Mouse (Mus musculus) thymus, postnatal 25 days (tissue): ENCODE measurements around the gene Sp3.
"Not testable (repeated sequence)": the region's sequence is repeated elsewhere in the genome, so short reads cannot be mapped to it uniquely, and the experiment has no call there.

Experiments used
- DNase-seq: peaks from one replicate; pipeline ENCODE4 v3.0.0; 2022

Gene Sp3

GRCm38 (mm10) chr2:72980337-72981074 lies at the start of gene Sp3:
Gene Sp3, minus strand, starts transcription at chr2:72980446.
- DNase-seq, result peak; percentile 96

GRCm38 (mm10) chr2:73029846-73030245 lies 49.6 kb upstream of the Sp3 start:
- DNase-seq, result no peak

- DNase-seq, result no peak
Observed at GRCm38 (mm10) chr2:73028019-73028418, 47.8 kb upstream of the Sp3 start.

GRCm38 (mm10) chr2:73027126-73027525 lies 46.9 kb upstream of the Sp3 start:
- DNase-seq, result no peak

DNA sequence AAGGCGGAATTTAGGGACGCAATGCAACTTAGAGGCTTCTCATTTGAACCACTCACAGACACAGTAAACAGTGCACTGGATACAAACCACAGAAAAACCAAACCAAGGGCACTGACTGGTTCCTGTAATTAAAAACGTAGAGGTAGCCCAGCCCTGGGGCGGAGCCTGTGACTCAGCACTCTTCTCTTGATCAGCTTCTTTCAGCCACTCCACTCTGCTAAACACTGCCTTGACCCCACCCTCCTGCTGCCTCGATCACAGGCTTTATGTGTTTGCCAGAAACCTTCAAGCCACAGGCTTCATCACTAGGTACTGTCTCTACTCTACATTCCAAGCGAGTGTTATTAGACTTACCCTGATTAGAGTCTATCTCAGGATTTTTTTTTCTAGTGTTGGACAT lies 43.6 kb upstream of the Sp3 start:
- no peak for DNase-seq

DNA sequence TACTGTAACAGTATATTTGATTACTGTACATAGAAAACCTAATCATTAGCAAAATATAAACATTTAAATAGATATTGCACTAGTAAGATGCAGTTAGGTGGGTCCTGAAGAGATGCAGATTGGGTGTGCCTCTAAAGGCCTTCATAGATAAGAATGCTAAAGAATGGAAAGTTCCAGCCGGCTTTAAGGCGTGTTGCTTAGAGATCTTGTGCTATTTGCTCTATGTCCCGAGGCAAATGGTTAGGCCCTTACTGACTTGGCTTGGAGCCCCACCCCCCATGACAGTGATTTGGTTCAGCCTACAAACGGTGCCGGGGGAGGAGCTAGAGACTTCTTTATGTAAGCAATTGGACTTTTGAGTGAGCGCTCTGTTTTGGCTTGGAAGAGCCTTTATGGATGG lies 40.8 kb upstream of the Sp3 start:
- DNase-seq, result no peak

GRCm38 (mm10) chr2:73019371-73020146 lies 39.3 kb upstream of the Sp3 start:
- no peak for DNase-seq

DNA sequence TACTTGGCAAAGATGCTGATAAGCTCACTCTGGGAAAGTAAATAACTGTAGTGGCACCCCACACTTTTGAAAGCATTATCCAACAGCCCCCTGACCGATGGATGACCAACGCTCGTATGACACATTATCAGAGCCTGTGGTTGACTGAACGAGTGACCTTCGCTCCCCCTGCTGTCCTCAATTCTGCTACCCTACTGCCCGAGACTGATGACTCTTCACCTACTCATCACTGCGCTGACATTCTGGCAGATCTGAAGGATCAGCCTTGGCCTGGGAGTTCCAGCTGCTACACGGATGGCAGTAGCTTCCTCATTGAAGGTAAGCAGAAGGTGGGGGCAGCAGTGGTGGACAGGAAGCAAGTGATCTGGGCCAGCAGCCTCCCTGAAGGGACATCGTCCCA lies 33.8 kb upstream of the Sp3 start:
- DNase-seq, result not testable (repeated sequence)

DNA sequence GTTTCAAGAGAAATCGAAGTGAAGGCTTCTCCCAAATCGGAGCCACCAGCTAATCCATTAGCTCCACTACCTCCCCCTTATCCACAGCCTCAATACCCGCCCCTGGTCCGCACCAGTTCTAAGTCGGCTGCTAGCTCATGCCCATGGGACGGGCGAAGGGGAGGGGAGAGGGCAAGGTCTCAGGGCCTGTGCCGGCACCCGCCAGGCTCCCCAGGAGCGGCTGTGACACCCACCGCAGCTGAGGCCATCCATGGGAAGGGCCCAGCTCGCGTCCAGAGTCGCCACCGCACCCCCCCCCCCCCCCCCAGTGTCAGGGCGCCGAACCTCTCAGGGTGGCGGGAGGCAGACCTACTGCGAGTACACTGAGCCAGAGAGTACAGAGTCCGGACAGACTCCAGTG lies 32.4 kb upstream of the Sp3 start:
- DNase-seq, result no peak

DNA sequence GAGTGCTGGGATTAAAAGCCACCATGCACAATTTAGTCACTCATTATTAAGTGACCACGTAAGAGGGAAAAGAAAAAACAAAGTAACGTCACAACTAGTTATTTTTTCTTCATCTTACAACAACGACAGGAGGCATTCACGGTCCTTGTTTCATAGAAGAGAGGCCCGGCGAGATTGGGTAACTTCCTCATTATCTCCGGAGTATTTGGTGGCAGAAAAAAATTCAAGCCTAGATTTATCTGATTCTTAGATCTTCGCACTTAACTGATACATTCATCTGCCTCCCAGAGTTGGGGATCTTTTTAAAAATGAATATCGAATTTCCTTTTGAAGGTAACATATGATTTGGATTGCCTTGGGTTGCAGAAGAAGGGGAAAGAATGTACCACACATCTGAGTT lies 27.2 kb upstream of the Sp3 start:
- no peak for DNase-seq

GRCm38 (mm10) chr2:73005611-73006515 lies 25.6 kb upstream of the Sp3 start:
- no peak for DNase-seq

DNA sequence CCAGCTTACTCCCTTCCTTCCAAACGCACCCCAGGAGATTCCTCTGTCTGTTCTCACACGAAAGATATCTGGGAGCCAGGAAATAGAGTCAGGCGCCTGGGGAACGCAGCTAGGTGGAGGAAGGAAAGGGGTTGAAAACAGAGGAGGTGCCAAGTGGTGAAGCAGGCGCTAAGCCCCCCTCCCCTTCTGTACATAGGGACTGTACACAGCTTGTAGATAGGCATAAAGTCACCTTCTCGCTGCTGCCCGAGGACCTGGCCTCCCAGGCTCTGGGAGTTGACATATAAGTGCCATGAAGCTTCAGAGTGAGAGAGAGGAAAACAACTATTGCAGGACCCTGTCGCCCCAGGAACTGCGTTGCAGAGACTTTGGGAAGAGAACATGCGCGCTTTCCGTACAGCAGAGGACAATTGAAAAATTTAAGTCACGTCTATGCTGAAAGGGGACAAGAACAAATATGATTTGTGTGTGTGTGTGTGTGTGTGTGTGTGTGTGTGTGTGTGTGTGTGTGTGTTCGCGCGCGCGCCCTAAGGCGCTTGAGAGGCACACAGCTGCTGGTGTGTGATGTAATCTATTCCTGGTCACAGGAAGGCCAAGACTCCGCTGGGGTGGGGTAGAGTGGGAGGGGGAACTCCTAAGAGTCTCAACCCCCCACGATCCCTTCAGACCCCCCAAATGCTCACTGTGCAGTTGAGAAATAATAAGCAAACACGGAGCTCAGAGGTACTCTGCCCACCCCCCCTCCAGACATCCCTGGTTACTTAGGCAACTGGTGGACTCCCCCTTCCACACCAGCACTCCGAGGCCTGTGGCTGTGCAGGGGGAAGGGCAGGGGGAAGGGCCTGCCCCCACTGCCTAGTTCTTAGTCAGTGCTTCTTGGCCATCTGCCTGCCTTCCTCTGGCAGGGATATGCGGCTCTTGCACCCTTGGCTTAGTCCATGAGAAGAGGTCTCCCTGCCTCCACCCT lies 23.8 kb upstream of the Sp3 start:
- DNase-seq, result peak; percentile 64

GRCm38 (mm10) chr2:73003049-73003448 lies 22.8 kb upstream of the Sp3 start:
- DNase-seq, result peak; percentile 81

DNA sequence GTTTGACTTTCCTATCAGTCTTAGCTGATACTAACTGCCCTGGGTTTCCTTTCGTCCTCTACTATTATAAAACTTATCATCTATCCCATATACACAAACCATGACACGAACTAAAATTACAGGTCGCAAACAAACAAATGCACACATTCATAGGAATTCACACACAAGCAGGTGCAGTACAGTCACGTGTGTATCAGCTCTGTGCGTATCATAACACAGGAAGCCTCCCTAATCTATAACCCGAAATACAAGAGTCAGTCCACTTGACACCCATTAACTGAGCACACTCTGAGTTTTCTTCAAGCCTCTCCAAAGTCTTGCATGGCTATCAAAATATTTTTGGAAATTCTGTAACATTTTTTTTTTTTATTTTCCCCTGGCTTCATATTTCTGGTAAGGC lies 22.2 kb upstream of the Sp3 start:
- no peak for DNase-seq

GRCm38 (mm10) chr2:73001994-73002393 lies 21.7 kb upstream of the Sp3 start:
- DNase-seq, result peak; percentile 32

DNA sequence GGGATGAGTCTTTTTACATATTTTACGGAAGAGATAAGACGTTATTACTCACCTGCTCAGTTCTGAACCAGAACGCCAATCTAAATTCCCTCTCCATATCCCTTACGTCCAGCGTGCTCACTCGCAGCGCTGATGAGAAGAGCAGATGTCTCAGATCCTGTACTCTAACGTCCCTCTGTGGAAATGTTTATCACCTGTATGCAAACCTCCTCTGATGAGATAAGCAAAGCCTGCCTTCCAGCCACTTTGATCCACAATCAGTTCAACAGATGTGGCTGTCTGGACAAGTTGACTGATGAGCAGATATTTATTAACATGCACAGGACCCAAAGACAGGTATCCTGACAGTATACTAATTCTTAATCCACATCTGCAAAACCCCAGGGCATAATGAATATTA lies 19.9 kb upstream of the Sp3 start:
- no peak for DNase-seq

- no peak for DNase-seq
Observed at GRCm38 (mm10) chr2:72997586-72997985, 17.3 kb upstream of the Sp3 start.

GRCm38 (mm10) chr2:72996808-72997378 lies 16.6 kb upstream of the Sp3 start:
- peak; percentile 82 for DNase-seq

DNA sequence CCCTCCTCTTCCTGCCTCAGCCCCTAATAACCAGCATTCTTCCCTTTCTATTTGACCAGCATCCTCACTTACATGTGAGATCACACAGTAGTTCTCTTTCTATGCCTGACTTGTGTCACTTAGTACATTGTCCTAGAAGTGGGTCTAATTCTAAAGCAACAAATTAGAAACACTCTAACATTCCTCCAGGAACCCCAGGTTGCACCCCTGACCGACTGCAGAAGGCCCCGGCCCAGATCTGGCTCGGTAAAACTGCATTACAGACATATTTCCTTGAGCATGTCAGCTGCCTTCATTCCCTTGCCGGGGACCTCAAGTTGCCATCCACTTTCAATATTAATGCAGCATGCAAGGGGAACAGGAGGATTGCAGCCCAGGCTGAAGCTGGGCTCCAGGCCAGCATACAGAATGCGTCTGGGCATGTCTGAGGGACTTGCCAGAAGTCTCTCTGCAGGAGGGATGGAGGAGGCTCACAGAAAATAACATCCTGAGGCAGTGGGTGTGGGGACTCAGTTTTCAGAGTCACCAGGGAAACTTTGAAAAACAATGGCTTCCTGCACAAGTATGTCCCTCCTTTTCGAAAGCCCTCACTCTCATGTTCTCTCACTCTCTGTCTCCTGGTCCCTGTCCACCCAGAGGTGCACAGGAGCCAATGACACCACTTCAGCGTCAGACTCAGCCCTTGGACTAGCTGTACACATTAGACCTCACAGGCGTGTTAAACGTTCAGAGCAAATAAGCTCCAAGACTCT lies 15.3 kb upstream of the Sp3 start:
- DNase-seq, result peak; percentile 54

DNA sequence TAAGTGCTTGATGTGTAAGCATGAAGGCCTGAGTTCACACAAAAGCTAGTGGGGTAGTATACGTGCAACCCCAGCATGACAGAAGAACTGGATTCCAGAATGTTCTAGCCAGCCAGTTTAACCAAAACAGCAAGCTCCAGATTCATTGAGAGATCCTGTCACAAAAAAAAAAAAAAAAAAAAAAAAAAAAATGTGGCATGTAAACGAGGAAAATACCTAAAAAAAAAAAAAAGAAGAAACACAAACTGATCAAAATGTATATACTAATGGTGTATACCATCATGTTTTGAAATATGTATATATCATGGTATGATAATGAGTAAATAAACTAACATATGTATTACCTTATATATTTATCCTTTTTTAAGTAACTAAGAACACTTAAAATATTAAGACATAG lies 13.9 kb upstream of the Sp3 start:
- DNase-seq, result no peak

DNA sequence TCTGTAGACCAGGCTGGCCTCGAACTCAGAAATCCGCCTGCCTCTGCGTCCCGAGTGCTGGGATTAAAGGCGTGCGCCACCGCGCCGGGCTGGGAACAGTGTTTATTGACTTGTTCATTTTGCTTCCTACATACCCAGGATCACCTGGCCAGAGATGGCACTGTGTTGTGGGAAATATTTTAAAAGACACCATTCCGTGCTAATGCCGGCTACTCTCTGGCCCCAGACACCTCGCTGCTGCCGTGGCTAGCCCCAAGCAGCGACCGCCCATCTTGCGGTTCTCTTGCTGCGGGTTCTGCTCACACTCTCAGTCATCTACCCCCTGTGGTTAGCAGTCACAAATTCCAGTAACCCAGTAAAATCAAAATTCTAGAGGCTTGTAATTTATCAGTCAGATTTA lies 12.3 kb upstream of the Sp3 start:
- no peak for DNase-seq
